Mouse (Mus musculus) E14TG2a.4 (cell line): ENCODE results near the gene Pnpla6.

ENCODE experiments used
- CTCF ChIP-seq: conservative IDR thresholded peaks from 2 replicates; pipeline ENCODE4 v1.5.1; 2014; ENCODE audit warnings: low read length
- POU5F1 ChIP-seq: IDR thresholded peaks from 2 replicates; pipeline ENCODE4 v1.6.1; 2014; ENCODE audit warnings: low read length, borderline replicate concordance

DNA sequence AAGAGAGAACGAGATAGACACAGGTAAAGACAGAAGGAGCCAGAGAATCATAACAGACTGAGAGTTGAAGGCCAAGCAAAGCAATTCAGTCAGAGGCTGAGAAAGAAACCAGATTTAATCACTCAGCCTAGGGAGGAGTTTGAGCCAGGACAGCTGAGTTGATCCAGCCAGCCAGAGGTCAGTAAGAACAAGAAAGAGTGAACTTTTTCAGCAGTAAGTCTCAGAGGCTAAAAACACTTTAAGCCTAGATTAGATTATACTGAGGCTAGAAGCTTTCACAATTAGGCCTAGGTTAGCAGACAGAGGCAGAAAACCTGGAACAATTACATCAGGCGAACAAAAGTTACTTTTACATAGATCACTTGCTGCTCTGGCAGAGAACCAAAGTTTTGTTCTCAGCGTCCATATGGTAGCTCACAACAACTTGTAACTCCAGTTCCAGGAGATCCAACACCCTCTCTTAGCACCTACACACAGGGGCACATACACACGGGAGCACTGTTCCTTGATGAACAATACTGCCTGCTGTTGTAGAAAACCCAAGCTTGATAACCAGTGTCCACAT lies 34.9 kb upstream of the Pnpla6 start:
- TF ChIP-seq CTCF (no peak), POU5F1 (no peak)
